Mouse (Mus musculus) 416B (cell line): ENCODE measurements around the gene Sgpp2.

Source experiments
- DNase-seq: peaks from one replicate; pipeline ENCODE4 v3.0.0; 2011; ENCODE audit warnings: low read depth

Gene Sgpp2

DNA sequence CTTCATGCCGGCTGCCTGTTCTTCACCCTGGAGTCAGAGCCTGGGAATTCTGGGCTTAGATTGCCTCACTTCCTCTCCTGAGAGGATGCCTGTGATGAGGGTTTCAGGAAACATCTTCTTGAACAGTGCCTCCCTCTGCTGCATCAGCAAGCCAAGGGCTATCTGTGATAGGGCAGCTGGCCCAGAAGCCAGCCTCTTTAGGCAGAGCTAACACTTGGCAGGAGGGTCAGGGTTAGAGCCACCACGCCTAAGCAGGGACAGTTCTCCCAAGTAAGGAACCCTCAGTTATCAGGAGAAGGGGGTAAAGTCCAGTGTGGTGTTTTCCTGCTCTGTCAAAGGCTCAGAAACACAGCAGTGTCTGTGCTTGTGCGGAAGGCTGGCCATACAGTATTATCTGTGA is 89.6 kb downstream of the Sgpp2 start:
- no peak for DNase-seq

DNA sequence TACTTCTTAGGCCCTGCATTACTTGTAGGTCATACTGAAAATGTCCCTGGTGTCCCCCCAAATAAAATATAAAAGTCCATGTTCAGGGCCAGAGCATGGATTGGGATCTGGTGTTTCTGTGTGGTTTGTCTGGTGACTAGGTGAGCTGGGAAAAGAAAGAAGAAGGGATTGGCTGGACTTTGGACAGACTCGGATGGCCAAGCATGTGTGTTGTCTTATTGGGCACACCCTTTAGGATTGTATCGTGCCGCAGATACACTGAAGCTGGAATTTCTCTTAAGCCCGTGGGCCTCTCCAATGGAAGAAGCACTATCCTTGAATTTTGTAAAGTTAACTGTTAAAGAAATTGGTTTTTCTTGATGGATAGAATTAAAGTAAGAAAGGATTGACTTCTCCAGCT is 91.3 kb downstream of the Sgpp2 start:
- no peak for DNase-seq

DNA sequence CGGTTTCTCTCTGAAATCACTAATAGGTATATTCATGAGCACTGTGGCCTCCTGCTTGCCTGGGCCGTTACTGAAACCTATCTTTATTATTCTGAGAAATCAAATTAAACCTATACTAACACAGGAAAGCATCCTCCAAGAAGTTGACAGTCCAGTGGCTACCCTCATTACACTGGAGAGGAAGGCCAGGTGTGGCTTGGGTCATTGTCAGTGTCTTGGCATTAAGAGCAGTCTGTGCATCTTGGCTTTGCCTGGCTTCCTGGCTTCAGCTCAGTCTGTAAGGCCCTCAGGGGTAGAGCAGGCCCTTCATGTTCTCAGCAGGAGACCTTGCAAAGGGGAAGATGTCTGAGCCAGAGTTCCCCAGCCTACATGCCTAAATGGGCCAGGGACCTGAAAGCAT is 99.3 kb downstream of the Sgpp2 start:
- DNase-seq: no peak

DNA sequence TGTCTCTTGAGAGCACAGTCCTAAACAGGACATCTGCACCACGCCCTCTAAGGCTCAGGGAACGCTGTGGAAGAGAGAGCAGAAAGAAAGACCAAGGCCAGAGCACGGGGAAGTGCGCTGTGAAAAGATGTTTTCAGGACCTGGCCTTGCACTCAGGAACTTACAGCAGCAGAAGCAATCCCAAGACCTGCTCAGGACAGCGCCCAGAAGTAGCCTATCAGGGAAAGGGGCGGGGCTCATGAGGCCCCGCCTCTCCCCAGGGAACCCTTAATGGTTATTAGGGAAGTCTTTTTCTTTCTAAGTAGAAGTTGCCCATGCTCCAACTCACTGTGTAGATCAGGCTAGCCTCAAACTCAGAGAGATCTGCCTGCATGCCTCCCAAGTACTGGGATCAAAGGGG is 102.5 kb downstream of the Sgpp2 start:
- DNase-seq: no peak

DNA sequence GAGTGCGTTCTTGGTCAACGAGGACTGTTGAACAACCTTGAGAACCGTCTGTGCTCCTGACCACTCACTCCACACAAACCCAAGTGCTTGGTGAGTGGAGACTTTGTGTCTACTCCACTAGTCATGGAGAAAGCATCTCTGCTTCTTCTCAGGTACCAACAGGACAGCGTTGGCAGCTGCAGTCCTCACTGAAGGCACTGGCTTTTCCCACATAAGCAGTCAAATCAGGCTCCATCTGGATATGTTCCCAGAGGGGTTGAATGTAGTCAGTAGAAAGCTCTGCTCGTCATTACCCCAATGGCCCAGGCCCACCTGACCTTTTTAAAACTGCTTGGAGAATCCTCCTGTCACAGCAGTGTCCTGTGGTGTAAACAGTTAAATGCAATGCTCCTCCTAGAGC is 104.3 kb downstream of the Sgpp2 start:
- DNase-seq: no peak

DNA sequence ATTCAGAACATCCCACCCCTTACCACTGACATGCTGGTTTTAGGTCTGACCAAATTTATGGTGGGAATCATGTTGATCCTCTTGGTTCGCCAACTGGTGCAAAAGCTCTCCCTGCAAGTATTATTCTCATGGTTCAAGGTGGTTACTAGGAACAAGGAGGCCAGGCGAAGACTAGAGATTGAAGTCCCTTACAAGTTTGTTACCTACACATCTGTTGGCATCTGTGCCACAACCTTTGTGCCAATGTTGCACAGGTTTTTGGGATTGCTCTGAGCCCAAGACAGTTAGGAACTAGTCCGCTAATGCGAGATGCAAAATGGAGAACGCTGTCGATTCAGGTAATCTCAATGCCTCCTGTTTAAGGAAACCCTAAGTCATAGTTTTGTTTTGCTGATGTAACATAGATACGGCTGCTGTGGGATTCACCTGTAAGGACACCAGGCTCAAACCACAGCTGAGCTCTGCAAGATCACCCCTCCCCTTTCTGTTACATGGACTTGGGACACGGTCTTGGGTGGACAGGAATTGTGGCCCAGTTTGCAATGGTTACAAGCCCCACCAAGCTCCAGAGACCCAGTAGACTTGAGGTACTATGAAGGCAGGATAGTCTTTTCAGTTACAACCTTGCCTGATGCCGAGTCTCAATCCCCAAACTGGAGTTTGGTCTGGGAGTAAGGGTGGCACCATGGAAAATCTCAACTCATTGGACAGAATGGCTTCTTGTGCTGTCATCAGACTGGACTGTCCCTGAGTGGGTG is 107.2 kb downstream of the Sgpp2 start:
- DNase-seq: no peak

DNA sequence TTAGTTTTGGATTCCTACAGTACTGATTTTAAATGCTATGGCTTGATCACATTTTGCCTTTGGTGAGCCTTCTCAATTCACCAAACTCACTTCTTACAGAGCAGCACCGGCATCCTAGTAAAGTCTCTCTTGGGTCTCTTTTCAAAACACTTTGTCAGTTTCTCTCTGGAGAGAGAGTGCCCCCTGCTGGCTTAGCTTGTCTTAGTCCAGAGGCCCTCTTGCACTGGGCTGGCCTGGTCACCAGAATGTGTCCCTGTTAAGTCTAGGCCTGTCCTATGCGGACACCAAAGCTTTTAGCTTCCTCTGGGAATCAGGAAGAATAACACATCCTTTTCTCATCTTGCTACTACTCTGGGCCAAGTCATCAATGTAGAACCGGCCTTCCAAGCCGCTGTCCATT is 109.4 kb downstream of the Sgpp2 start:
- peak; percentile 55 for DNase-seq

DNA sequence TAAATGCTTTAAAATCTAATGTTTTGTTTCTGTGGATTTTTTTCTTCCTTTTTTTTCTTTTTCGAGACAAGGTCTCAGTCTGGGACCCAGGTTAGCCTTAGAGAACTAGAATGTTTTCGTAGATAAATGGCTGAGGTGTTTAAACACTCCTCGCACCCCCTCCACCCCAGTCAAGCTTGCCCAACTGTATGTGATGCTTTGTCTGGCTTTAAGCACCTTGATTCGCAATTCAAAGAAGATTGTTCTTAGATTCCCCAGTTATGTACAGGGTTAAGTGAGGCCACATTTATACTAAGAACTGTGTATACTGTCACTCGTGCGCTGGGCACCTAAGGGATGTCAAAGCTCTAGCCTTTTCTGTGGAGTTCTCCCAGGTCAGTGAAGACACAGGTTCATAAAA is 110.1 kb downstream of the Sgpp2 start:
- DNase-seq: no peak

DNA sequence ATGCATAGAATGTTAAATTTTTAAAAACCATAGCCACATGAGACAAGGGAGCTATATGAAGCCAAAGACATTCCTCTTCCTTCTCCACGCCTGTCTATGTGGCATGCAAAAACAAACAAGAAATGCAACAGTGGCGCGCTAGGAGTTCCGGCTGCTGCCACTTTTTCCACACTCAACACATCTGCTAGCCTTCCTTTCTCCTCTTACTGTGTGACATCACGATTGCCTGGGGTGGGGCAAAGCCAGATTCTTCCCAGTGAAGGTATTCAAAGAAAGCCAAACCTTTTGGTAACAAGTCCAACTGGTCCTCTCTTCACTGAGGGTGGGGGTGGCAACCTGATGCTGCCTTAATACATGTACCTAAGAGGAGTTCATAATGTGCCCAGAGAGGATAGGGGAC is 111.6 kb downstream of the Sgpp2 start:
- no peak for DNase-seq

DNA sequence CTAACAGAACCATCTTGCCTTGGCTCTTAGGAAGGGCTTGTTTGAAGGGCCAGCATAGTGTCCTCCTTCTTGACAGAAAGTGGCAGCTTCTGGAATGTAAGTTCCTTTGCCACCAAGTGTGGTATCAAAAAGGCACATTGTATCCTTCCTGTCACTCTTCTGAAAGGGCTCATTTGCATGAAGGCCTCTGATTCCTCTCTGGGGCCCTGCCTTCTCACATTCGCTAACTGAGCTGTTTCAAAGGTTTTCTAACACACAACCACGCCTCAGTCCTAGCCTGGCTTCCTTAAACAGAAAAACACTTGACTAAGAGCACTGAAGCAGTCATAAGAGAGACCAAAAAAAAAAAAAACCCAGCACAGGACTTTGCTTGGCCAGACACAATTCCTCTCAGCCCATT is 112.4 kb downstream of the Sgpp2 start:
- DNase-seq: no peak

DNA sequence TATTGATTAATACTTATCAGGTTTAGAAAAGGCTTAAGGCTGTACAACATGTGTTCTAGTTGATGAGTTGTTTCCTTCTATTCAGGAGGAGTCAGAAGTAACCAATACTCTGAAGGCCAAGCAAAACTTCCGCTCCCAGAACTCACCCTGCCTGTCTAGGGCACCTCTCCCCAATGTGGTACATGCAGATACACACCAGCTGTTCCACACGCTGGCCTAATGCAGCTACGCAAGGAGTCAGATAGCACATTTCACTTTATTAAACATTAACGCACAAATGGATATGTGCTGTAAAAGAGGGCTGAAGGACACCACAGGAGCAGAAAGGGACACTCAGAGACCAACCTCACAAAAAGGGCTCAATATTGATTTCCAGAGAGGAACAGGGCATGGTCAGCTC is 114.7 kb downstream of the Sgpp2 start:
- no peak for DNase-seq

DNA sequence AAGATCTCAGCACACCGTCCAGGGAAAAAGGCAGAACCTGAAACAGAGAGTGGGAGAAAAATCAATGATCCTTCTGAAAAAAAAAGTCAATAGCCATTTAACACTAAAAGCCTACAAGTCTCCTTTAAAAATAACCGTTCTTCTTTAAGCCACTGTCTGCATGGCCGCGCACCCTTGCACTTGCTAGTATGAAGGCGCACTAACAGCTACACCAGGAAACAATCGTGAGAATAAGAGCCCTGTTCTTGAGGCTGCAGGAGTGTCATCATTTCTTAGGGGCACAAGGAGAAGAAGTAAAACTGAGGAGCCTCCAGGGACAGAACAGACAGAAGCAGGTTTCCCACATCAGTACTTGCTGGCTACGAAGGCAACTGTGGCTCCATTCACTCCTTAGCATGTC is 115.2 kb downstream of the Sgpp2 start:
- no peak for DNase-seq

DNA sequence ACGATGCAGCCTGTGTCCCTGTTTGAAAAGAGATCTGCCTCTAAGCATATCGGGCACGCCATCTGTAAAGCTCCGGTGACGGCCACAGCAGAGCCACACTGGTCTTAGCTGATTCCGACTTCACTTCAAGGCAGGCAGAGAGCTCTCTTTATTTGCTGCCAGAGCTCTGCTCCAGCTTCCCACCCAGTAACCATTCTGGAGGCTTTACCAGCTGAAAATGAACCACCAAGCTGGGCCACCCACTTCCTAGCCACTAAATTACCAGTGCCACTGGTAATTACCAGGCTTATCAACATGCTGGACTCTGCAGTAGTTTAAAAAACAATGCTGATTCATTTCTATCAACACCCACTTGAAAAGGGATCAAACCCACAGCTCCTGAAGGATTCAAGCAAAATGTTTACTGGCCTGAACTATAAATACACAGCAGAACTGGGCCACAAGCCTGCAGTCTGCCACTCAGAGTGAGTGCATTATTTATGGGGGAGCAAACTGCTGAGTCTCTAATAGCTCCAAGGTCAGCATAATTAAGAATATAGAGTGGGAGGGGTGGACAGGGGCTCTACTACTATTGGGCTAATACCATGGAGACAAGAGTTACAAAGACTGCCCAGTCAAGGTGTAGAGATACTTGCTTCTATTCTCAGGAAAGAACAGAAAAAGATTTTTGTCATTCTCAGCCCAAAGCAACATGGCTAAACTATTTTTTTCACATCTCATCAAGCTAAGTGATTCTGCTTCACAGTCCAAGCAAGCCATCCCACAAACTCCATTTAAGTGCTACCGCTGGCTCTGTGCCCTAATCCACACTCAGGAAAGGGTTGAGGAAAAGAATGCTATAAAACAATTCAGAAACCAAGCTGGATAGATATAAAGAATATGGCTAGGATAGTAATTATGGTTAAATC is 115.9 kb downstream of the Sgpp2 start:
- no peak for DNase-seq

DNA sequence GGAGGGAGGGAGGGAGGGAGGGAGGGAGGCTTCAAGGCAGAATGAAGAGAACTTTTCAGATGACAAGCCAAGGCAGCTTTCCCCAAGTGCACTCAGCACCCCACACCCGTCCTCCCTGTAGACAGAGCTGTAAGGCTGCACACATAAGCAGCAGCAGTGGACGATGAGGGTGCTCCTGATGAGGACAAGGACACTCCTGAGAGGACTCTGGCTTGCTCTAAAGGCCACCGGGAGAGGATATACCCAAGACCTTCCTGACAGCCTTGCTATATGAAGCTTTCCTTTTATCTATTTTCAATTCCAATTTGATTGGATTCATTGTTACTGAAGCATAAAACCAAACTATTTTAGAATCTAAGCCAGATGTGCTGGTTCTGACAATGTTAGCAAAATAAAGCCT is 116.7 kb downstream of the Sgpp2 start:
- no peak for DNase-seq

DNA sequence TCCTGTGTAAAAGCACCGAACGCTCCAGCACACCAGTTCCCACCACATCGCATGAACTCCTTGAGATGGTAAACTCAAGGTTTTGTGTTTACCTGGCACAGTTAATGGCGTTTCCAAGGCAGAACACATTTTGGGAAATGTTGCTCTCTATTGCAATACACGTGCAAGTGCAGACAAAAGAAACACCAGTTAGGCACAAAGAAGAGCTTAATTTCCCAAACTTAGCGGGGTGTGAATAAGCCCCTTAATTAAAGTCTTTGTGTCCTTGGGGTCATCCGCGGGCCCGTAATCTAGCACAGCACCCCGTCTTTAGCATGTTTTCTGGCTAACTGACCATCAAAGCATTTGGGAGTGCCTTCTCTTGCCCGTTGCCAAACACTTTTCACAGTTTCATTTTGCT is 118.7 kb downstream of the Sgpp2 start:
- DNase-seq: no peak

DNA sequence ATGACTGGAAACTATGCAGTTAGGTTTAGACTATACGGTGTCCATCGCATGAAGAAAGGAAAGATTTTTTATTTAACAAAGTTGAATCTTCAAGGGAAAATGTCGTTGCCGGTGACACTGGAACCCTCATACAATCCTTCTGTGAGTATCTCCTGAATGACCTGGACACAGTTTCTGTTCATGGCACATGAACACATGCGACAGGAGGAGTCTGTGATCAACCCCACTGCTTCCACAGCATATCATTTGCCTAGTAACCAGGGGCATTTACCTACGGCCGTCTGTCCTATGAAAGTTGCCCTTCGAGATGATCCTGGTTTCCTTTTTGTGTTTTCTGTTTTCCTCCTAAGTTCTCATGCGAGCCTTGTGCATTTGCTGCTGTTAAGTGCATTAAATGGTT is 123.3 kb downstream of the Sgpp2 start:
- DNase-seq: no peak

DNA sequence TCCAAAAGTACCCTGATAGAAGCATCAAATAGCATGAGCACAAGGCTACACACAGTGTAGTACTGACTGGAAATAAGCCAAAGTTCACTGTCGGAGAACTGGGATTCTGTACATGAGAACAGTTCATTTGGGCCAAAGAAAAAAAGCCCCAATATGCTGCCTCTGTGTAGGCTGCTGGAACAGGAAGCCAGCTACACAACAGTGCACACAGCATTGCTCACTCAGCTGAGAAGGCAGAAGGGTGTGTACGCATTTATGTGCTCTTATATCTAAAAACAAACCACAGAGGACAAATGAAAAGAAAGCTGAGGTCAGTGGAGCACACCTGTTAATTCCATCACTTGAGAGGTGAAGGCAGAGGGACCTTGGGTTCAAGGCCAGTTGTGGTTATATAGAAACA is 125.8 kb downstream of the Sgpp2 start:
- no peak for DNase-seq

DNA sequence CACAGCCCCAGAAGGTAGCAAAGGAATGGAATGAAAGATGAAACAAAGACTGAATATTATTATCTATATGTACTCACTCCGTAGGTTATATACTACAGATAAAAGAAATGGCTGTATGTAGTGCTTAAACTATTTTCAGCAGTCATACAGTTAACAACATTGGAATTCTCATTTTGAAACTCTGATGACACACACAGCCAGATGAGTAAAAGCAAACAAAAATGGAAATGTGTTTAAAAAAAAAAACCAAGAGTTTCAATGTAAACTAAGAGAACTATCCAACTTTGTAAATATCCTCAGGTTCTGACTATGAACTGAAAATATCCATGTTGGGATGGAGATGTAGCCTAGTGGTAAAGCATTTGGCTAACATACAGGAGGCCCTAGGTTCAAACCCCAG is 126.3 kb downstream of the Sgpp2 start:
- no peak for DNase-seq

DNA sequence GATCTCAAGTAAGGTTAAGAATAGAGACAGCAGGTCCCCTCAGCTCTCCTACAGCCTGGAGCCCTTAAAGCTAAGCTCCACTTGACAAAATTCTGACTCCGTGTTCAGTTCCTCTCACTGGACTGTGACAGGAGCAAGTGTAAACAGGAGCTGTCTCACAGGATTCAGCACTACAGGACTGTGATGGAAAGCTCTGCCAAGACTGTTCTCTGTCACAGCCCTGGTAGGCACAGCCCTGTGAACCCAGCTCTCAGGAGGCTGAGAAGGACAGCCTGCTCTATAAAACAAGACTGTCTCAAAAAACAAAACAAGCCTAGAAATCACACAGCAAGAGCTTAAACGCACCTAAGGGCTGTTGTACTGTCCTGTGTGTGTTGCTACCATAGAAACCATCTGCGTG is 127.0 kb downstream of the Sgpp2 start:
- no peak for DNase-seq

DNA sequence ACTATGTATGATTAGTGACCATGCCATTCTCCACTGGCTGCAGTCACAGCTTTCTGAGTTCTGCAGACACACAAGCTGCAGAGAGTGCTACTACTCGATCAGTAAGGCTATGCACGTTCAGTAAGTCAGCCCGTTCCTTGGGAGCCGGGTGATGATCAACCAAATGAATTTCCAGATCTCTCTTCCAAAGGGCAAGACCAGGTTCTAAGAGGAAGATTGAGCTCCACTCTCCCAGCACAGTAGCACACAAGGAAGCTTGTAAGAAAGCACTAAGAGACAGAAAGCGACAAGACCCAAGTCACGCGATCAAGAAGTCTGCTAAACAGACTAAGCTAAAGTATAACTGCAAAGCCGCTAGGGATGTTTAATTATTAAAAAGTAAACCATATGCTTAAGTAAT is 130.6 kb downstream of the Sgpp2 start:
- no peak for DNase-seq

DNA sequence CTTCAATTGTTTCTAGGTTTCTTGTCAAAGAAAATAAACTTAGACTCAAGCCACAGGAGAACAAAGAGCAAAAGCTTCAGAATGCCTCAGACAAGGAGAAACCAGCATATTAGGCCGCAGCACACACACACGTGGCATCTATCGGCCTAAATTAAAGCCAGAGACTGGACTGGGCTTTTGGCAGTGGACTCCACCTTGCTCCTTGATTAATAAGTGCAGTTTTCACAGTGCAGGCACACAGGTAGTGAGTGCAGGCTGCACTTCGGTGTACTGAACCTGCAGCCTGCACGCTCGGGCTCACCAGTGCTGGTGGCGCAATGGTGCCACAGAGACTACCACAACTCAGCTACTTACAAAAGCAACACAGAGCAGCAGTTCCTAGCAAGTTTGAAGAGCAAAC is 132.9 kb downstream of the Sgpp2 start:
- DNase-seq: no peak

DNA sequence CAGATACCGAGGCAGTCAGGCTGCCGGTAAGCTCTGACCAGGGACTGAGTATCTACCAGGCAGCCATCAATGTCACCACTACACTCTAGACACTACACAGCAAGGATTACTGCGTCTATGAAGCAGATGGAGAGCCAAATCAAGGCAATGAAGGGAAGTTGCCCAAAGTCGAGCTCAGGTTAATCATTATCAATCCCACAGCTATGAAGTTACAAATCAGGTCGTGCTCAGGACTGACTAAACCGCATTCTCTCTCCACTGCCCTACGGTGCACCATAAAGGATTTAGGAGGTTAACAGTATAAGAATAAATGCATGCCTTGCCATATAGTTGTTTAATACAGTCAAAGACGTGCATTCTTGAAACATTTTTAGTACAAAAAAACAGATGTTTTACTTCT is 136.1 kb downstream of the Sgpp2 start:
- no peak for DNase-seq

DNA sequence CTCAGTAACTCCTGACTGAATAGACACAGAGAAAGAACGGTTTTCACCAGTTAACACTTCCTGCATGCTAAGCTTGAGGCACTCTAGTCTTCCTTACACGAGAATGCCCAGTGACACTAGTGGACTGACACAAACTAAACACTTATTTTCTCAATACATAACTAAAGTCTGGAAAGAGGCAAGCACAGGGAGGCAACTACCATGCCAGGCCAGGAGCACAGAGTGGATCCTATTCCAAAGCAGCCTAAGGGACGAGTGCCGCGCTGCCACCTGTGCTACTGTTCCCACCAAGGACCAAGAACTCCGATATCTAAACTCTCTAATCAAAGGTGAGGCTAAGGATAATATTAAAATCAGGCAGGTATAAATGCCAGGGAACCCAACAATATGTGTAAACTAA is 136.6 kb downstream of the Sgpp2 start:
- no peak for DNase-seq

DNA sequence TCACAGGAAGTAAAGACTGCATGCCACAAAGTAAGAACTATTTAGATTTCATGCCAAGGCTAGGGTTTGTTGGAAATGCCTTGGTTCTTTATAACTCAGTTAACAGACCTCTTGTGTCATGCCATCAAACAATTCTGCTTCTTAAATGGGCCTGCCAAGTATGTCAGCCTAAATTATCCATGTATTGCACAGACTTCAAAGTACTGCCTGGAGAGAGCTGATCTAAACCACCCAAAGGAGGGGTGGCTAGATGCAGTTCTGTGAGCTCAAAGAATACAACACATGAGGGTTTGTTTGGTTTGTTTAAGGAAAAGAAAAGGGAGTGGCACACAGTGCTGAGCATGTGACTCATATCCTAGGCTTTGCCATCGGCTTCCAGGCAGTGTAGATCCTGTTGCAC is 137.9 kb downstream of the Sgpp2 start:
- peak; percentile 40 for DNase-seq
